Comparison of ENCODE assay signal across 8 mouse cellular contexts in the genomic region with DNA sequence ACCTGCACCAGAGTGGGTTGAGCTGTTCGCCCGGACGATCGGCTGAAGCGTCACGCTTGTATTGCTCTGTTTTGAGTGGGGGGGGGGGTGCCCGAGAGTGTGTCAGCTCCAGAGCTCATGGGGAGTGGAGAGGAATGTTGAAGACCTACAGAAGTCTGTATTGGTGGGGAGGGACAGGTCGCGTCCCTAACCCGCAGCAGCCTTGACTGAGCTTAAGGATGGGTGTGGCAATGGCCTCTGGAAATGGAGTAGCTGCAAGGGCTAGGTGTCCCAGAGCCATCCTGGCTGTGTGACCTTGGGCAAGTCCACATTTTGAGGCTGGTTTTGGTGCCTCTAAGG. TPM values are rescaled to one million over a fixed set of nuclear protein-coding genes. Genes with fewer than 3 reads are reported as not detected.
A peak's percentile ranks its signal among the peaks of the same experiment; 100 is the strongest.
DNase-seq lines count a peak whose midpoint lies in the region; ATAC-seq and TF ChIP-seq lines count a peak whose summit lies in the region.

No protein-coding gene starts in this region.

- no peaks in the 10 kb centered on the region for H3K9me3 ChIP-seq in liver, embryonic 12.5 days (replicated peaks)

- peak overlapping the region; percentile 55; the same call in 1 of the 2 replicates for H3K9ac ChIP-seq in liver, embryonic 12.5 days

- H3K4me3 ChIP-seq in gastrocnemius, adult 2 months: peak overlapping the region; percentile 89
- peak overlapping the region; percentile 19; the same call in 1 of the 2 replicates for H3K4me3 ChIP-seq in thymus, adult 2 months (ENCODE audit: control insufficient read depth, insufficient read depth, low read length)
- H3K4me3 ChIP-seq in liver, embryonic 12.5 days: peak overlapping the region; percentile 60

- intact Hi-C loops in gastrocnemius, adult 2 months (cut with DNase I): no loop called here

- no peaks in the 10 kb centered on the region for H3K36me3 ChIP-seq in thymus, adult 2 months (ENCODE audit: control insufficient read depth, insufficient read depth, low read length)
- H3K36me3 ChIP-seq in liver, embryonic 12.5 days: no peaks in the 10 kb centered on the region

- TF ChIP-seq CTCF in gastrocnemius, adult 2 months (IDR thresholded peaks at IDR 0.05): no peak
- no peak for TF ChIP-seq CTCF in thymus, adult 2 months (IDR thresholded peaks at IDR 0.05; ENCODE audit: borderline replicate concordance, control insufficient read depth, extremely low read depth, insufficient read depth, low read length, poor library complexity)

- 3% methylated on average over 10 of the region's 10 CpGs for WGBS in thymus, adult 2 months
- 4% methylated on average over 10 of the region's 10 CpGs for WGBS in liver, embryonic 12.5 days (ENCODE audit: insufficient replicate concordance)

- H3K4me2 ChIP-seq in liver, embryonic 12.5 days: peak overlapping the region; percentile 93

- no peak overlapping the region for H3K27ac ChIP-seq in gastrocnemius, adult 2 months
- H3K27ac ChIP-seq in thymus, adult 2 months (ENCODE audit: control insufficient read depth, insufficient read depth, low read length): no peak overlapping the region
- no peak overlapping the region for H3K27ac ChIP-seq in liver, embryonic 12.5 days

- TF ChIP-seq POLR2A in thymus, adult 2 months (IDR thresholded peaks at IDR 0.05; ENCODE audit: control insufficient read depth, extremely low read depth, insufficient read depth, low read length, poor library complexity): no peak

- DNase-seq in gastrocnemius, adult 2 months: no peak
- DNase-seq in gastrocnemius, postnatal 25 days: no peak
- no peak for DNase-seq in thymus, adult 2 months
- DNase-seq in thymus, postnatal 0 days (ENCODE audit: low spot score): no peak
- no peak for DNase-seq in urinary bladder, postnatal 36 days (ENCODE audit: low spot score in 2 of 2)
- DNase-seq in spleen, postnatal 4 days (ENCODE audit: low spot score in 2 of 2): no peak
- no peak for DNase-seq in kidney, adult 8-10 months

- ATAC-seq in liver, embryonic 12.5 days: no peak

- H3K4me1 ChIP-seq in thymus, adult 2 months (replicated peaks; ENCODE audit: control insufficient read depth, insufficient read depth, low read length): no peaks in the 10 kb centered on the region
- H3K4me1 ChIP-seq in liver, embryonic 12.5 days: peaks cover 15% of the 10 kb centered on the region

- no peaks in the 10 kb centered on the region; the same call in 1 of the 2 replicates for H3K27me3 ChIP-seq in thymus, adult 2 months (ENCODE audit: control insufficient read depth, insufficient read depth, low read length)
- H3K27me3 ChIP-seq in liver, embryonic 12.5 days (replicated peaks): peaks cover 88% of the 10 kb centered on the region

RNA-seq across cellular contexts. Expression of a gene that starts 0.6 kb away (rescaled TPM):
- total RNA-seq in gastrocnemius, adult 2 months (2021): under 1 TPM; 0.06 to 0.38 TPM
- under 1 TPM; 0.51 to 0.56 TPM for total RNA-seq in gastrocnemius, postnatal 25 days (2021)
- 0.67 and 1.0 TPM in 2 replicates for polyA plus RNA-seq in thymus, adult 2 months (2012; rRNA removed)
- 0.14 and 0.26 TPM in 2 replicates for polyA plus RNA-seq in thymus, postnatal 0 days (2015; fragmentation: Nextera tagmentation; extraction: Ambion mirVana)
- 0.27 and 0.38 TPM in 2 replicates for polyA plus RNA-seq in liver, embryonic 12.5 days (2016; fragmentation: Nextera tagmentation; extraction: Ambion mirVana)

Comparison
In these comparisons a context has a peak if more than half of its experiments do, and no peak if none do; other contexts are left out.
1. H3K4me3 ChIP-seq: peak in every context shown above with its lines; median percentile 89 in gastrocnemius, adult 2 months; 60 in liver, embryonic 12.5 days; 19 in thymus, adult 2 months.